Mouse (Mus musculus): ENCODE data around the gene Gabbr1. TPM values are rescaled to one million over a fixed set of nuclear protein-coding genes. Genes with fewer than 3 reads are reported as not detected.

Gabbr1 gene
- 6.1 and 8.9 TPM in 2 replicates for polyA plus RNA-seq (2014; fragmentation: Nextera tagmentation; extraction: Ambion mirVana)

- H3K4me1 ChIP-seq (ENCODE audit: control insufficient read depth, insufficient read depth, low read length), result peaks cover 4% of the 10 kb centered on the region; the same call in 1 of the 2 replicates
- no peaks in the 10 kb centered on the region for H3K36me3 ChIP-seq (replicated peaks; ENCODE audit: control insufficient read depth, insufficient read depth, low read depth, low read length)
- peak within 1 kb of the TSS; percentile 88 for H3K4me3 ChIP-seq (ENCODE audit: low read depth, low read length)
- peak; percentile 85 for ATAC-seq (replicated peaks; ENCODE audit: insufficient number of reproducible peaks, low FRiP score, low TSS enrichment, low read depth)
- peak within 1 kb of the TSS; percentile 87 for H3K4me2 ChIP-seq (ENCODE audit: low read depth, low read length)
- H3K27me3 ChIP-seq (ENCODE audit: control insufficient read depth, insufficient read depth, low read length), result no peaks in the 10 kb centered on the region
- DNase-seq (ENCODE audit: low spot score), result peak; percentile 92
- peak within 1 kb of the TSS; percentile 76 for H3K27ac ChIP-seq (replicated peaks; ENCODE audit: low read depth, low read length)
- H3K9ac ChIP-seq (replicated peaks; ENCODE audit: low read length), result peak within 1 kb of the TSS; percentile 89
- no peaks in the 10 kb centered on the region for H3K9me3 ChIP-seq (replicated peaks; ENCODE audit: control insufficient read depth, low read length)
- WGBS, result 2% methylated on average over 42 of the region's 55 CpGs
These were observed at the start of gene Gabbr1 for GRCm38 (mm10) chr17:37045611-37046311. Gene Gabbr1, plus strand, starts transcription at chr17:37045966.

GRCm38 (mm10) chr17:36997033-36997735, 48.6 kb upstream of the Gabbr1 start:
- no peak for ATAC-seq (replicated peaks; ENCODE audit: insufficient number of reproducible peaks, low FRiP score, low TSS enrichment, low read depth)
- no peaks in the 10 kb centered on the region for H3K9me3 ChIP-seq (replicated peaks; ENCODE audit: control insufficient read depth, low read length)
- H3K27me3 ChIP-seq (ENCODE audit: control insufficient read depth, insufficient read depth, low read length), result no peaks in the 10 kb centered on the region
- no peak overlapping the region for H3K27ac ChIP-seq (replicated peaks; ENCODE audit: low read depth, low read length)
- H3K4me3 ChIP-seq (ENCODE audit: low read depth, low read length), result no peak overlapping the region
- peak; percentile 93 for DNase-seq (ENCODE audit: low spot score)
- H3K4me2 ChIP-seq (ENCODE audit: low read depth, low read length), result no peak overlapping the region
- WGBS, result 25% methylated on average over 7 of the region's 7 CpGs
- H3K36me3 ChIP-seq (replicated peaks; ENCODE audit: control insufficient read depth, insufficient read depth, low read depth, low read length), result no peaks in the 10 kb centered on the region
- H3K9ac ChIP-seq (replicated peaks; ENCODE audit: low read length), result no peak overlapping the region
- H3K4me1 ChIP-seq (ENCODE audit: control insufficient read depth, insufficient read depth, low read length), result no peaks in the 10 kb centered on the region

GRCm38 (mm10) chr17:36998477-36998876, 47.3 kb upstream of the Gabbr1 start:
- no peak for ATAC-seq (replicated peaks; ENCODE audit: insufficient number of reproducible peaks, low FRiP score, low TSS enrichment, low read depth)
- Histone ChIP-seq H3K4me2 (ENCODE audit: low read depth, low read length) (no peak overlapping the region), H3K36me3 (replicated peaks; ENCODE audit: control insufficient read depth, insufficient read depth, low read depth, low read length) (no peaks in the 10 kb centered on the region)

GRCm38 (mm10) chr17:37000863-37001262, 44.9 kb upstream of the Gabbr1 start, which contains the start of gene Zfp57:
Gene Zfp57, plus strand, starts transcription at chr17:37001163.
- ATAC-seq (replicated peaks; ENCODE audit: insufficient number of reproducible peaks, low FRiP score, low TSS enrichment, low read depth) (no peak), DNase-seq (ENCODE audit: low spot score) (no peak)
- no peak within 1 kb of the TSS; the same call in 1 of the 2 replicates for H3K9ac ChIP-seq (replicated peaks; ENCODE audit: low read length)
- no peaks in the 10 kb centered on the region for H3K4me1 ChIP-seq (ENCODE audit: control insufficient read depth, insufficient read depth, low read length)
- no peak within 1 kb of the TSS; the same call in 1 of the 2 replicates for H3K4me2 ChIP-seq (ENCODE audit: low read depth, low read length)
- no peaks in the 10 kb centered on the region for H3K9me3 ChIP-seq (replicated peaks; ENCODE audit: control insufficient read depth, low read length)
- peak within 1 kb of the TSS; percentile 75; the same call in 1 of the 2 replicates for H3K4me3 ChIP-seq (ENCODE audit: low read depth, low read length)
- no peaks in the 10 kb centered on the region for H3K36me3 ChIP-seq (replicated peaks; ENCODE audit: control insufficient read depth, insufficient read depth, low read depth, low read length)
- 91% methylated on average over 7 of the region's 7 CpGs for WGBS
- no peak within 1 kb of the TSS for H3K27ac ChIP-seq (replicated peaks; ENCODE audit: low read depth, low read length)
- no peaks in the 10 kb centered on the region for H3K27me3 ChIP-seq (ENCODE audit: control insufficient read depth, insufficient read depth, low read length)

More at GRCm38 (mm10) chr17:36998477-36998876, 47.3 kb upstream of the Gabbr1 start:
- Histone ChIP-seq H3K9me3 (replicated peaks; ENCODE audit: control insufficient read depth, low read length) (no peaks in the 10 kb centered on the region), H3K4me1 (ENCODE audit: control insufficient read depth, insufficient read depth, low read length) (no peaks in the 10 kb centered on the region), H3K27me3 (ENCODE audit: control insufficient read depth, insufficient read depth, low read length) (no peaks in the 10 kb centered on the region), H3K9ac (replicated peaks; ENCODE audit: low read length) (no peak overlapping the region), H3K4me3 (ENCODE audit: low read depth, low read length) (no peak overlapping the region), H3K27ac (replicated peaks; ENCODE audit: low read depth, low read length) (no peak overlapping the region)
- WGBS, result 59% methylated on average over 2 of the region's 2 CpGs
- no peak for DNase-seq (ENCODE audit: low spot score)

GRCm38 (mm10) chr17:37002364-37003330, 43.1 kb upstream of the Gabbr1 start:
- under 1% methylated on average over 49 of the region's 49 CpGs for WGBS
- ATAC-seq (replicated peaks; ENCODE audit: insufficient number of reproducible peaks, low FRiP score, low TSS enrichment, low read depth) (peak; percentile 88), DNase-seq (ENCODE audit: low spot score) (peak; percentile 91)
- Histone ChIP-seq H3K4me1 (ENCODE audit: control insufficient read depth, insufficient read depth, low read length) (no peaks in the 10 kb centered on the region), H3K4me2 (ENCODE audit: low read depth, low read length) (peak overlapping the region; percentile 45), H3K9ac (replicated peaks; ENCODE audit: low read length) (peak overlapping the region; percentile 96), H3K4me3 (ENCODE audit: low read depth, low read length) (peak overlapping the region; percentile 75), H3K27me3 (ENCODE audit: control insufficient read depth, insufficient read depth, low read length) (no peaks in the 10 kb centered on the region), H3K9me3 (replicated peaks; ENCODE audit: control insufficient read depth, low read length) (no peaks in the 10 kb centered on the region), H3K36me3 (replicated peaks; ENCODE audit: control insufficient read depth, insufficient read depth, low read depth, low read length) (no peaks in the 10 kb centered on the region), H3K27ac (replicated peaks; ENCODE audit: low read depth, low read length) (peak overlapping the region; percentile 86)

- Histone ChIP-seq H3K27ac (replicated peaks; ENCODE audit: low read depth, low read length) (no peak overlapping the region), H3K4me1 (ENCODE audit: control insufficient read depth, insufficient read depth, low read length) (no peaks in the 10 kb centered on the region), H3K4me2 (ENCODE audit: low read depth, low read length) (peak overlapping the region; percentile 45), H3K36me3 (replicated peaks; ENCODE audit: control insufficient read depth, insufficient read depth, low read depth, low read length) (no peaks in the 10 kb centered on the region), H3K27me3 (ENCODE audit: control insufficient read depth, insufficient read depth, low read length) (no peaks in the 10 kb centered on the region), H3K4me3 (ENCODE audit: low read depth, low read length) (peak overlapping the region; percentile 75), H3K9me3 (replicated peaks; ENCODE audit: control insufficient read depth, low read length) (no peaks in the 10 kb centered on the region), H3K9ac (replicated peaks; ENCODE audit: low read length) (peak overlapping the region; percentile 96)
- WGBS, result 52% methylated on average over 4 of the region's 4 CpGs
- ATAC-seq (replicated peaks; ENCODE audit: insufficient number of reproducible peaks, low FRiP score, low TSS enrichment, low read depth) (no peak; the same call in 1 of the 2 replicates), DNase-seq (ENCODE audit: low spot score) (peak; percentile 27)
These were observed 42.4 kb upstream of the Gabbr1 start for GRCm38 (mm10) chr17:37003366-37003765.

GRCm38 (mm10) chr17:37008161-37008560, 37.6 kb upstream of the Gabbr1 start:
- Histone ChIP-seq H3K36me3 (replicated peaks; ENCODE audit: control insufficient read depth, insufficient read depth, low read depth, low read length) (no peaks in the 10 kb centered on the region; the same call in 1 of the 2 replicates), H3K4me3 (ENCODE audit: low read depth, low read length) (no peak overlapping the region), H3K27me3 (ENCODE audit: control insufficient read depth, insufficient read depth, low read length) (no peaks in the 10 kb centered on the region), H3K9me3 (replicated peaks; ENCODE audit: control insufficient read depth, low read length) (no peaks in the 10 kb centered on the region), H3K4me1 (ENCODE audit: control insufficient read depth, insufficient read depth, low read length) (no peaks in the 10 kb centered on the region), H3K4me2 (ENCODE audit: low read depth, low read length) (no peak overlapping the region), H3K9ac (replicated peaks; ENCODE audit: low read length) (no peak overlapping the region), H3K27ac (replicated peaks; ENCODE audit: low read depth, low read length) (no peak overlapping the region)
- ATAC-seq (replicated peaks; ENCODE audit: insufficient number of reproducible peaks, low FRiP score, low TSS enrichment, low read depth) (no peak), DNase-seq (ENCODE audit: low spot score) (no peak)
- WGBS, result 90% methylated on average over 6 of the region's 6 CpGs
